Mouse (Mus musculus) midbrain, embryonic 10.5 days (tissue): Measurements from ENCODE around the gene Hspb8. TPM values are rescaled to one million over a fixed set of nuclear protein-coding genes. Genes with fewer than 3 reads are reported as not detected.
"Not testable (repeated sequence)": the region's sequence is repeated elsewhere in the genome, so short reads cannot be mapped to it uniquely, and the experiment has no call there.

Experiments
- DNase-seq: peaks from one replicate; pipeline ENCODE4 v3.0.0-alpha.2; 2017; ENCODE audit warnings: low spot score
- H3K27ac ChIP-seq: fragments of 300-500 bp; sonication (generic); replicated peaks from 2 replicates; pipeline ENCODE4 v1.5.1; 2016; ENCODE audit warnings: mild to moderate bottlenecking
- H3K27me3 ChIP-seq: fragments of 300-500 bp; sonication (generic); 2 replicates; pipeline ENCODE4 v1.6.1; 2016; ENCODE audit warnings: low read depth, mild to moderate bottlenecking; ENCODE audit not compliant: poor library complexity, severe bottlenecking
- H3K36me3 ChIP-seq: fragments of 300-500 bp; sonication (generic); 2 replicates; pipeline ENCODE4 v1.6.1; 2016; ENCODE audit warnings: mild to moderate bottlenecking, moderate library complexity
- H3K4me1 ChIP-seq: fragments of 300-500 bp; sonication (generic); 2 replicates; pipeline ENCODE4 v1.6.1; 2016
- H3K4me3 ChIP-seq: fragments of 300-500 bp; sonication (generic); 2 replicates; pipeline ENCODE4 v1.5.1; 2016; ENCODE audit warnings: mild to moderate bottlenecking, moderate library complexity
- H3K9me3 ChIP-seq: fragments of 300-500 bp; sonication (generic); replicated peaks from 2 replicates; pipeline ENCODE4 v1.6.1; 2016; ENCODE audit warnings: mild to moderate bottlenecking
- WGBS: fragments of 180-500 bp; shearing (Covaris S2); methylation state at CpG from one replicate; pipeline ENCODE4 v1.1.7; 2016; 5-methylcytosine and 5-hydroxymethylcytosine counted together
- polyA plus RNA-seq: library from polyadenylated mRNA; unstranded; fragments of >200 nt; fragmentation: Nextera tagmentation; extraction: Ambion mirVana; gene quantifications from 2 replicates; pipeline ENCODE4 v1.2.1, GENCODE M21; 2016

Hspb8 gene
- polyA plus RNA-seq, 1 experiment from 2014 or later = 6.9 TPM

DNA sequence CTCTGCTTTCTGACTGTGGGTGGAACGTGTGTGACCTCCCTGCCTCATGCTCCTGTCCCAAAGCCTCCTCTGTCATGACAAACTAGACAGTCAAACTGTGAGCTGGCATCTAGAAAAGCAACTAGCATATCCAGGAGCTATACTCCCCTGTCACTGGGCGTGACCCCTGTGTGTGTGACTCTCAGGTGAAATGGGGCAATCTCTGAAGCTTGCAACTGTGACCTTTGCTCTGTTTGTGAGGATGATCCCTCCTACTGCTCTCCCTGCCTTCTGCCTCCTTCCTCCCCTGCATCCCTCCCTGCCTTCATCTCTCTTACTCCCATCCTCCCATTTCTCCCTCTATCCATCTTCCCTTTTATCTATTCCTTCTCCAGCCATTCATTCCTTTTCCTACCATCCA is 18.6 kb downstream of the Hspb8 start:
- 87% methylated on average over 2 of the region's 2 CpGs for WGBS
- no peaks in the 10 kb centered on the region for H3K36me3 ChIP-seq
- DNase-seq = no peak
- peaks cover 33% of the 10 kb centered on the region for H3K4me1 ChIP-seq
- no peak overlapping the region for H3K4me3 ChIP-seq
- H3K9me3 ChIP-seq = no peaks in the 10 kb centered on the region
- H3K27me3 ChIP-seq = no peaks in the 10 kb centered on the region
- no peak overlapping the region for H3K27ac ChIP-seq

DNA sequence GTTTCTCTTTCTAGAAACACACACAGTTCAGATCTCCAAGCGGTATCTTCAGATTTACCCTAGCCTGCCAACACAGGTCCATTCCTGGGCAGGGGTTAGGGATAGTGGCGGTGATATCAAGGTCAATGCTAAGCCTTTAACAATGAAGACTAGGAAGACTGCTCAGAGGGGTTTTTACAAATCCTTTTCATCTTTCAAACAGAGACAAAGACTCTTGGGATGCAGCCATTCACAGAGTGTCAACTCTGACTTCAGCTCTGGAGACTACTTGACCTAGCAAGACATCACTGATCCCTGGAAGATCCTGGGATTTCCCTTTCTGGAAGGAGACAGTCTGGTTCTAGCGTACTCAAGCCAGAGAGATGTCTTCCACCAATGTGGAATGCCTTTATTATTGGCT is 21.9 kb downstream of the Hspb8 start:
- H3K9me3 ChIP-seq = no peaks in the 10 kb centered on the region
- no peak for DNase-seq
- H3K27me3 ChIP-seq = no peaks in the 10 kb centered on the region
- H3K4me1 ChIP-seq = peaks cover 13% of the 10 kb centered on the region
- no peaks in the 10 kb centered on the region for H3K36me3 ChIP-seq
- no peak overlapping the region for H3K4me3 ChIP-seq
- WGBS = 59% methylated on average over 3 of the region's 3 CpGs
- H3K27ac ChIP-seq = no peak overlapping the region

GRCm38 (mm10) chr5:116400042-116400730 is 22.5 kb downstream of the Hspb8 start:
- no peaks in the 10 kb centered on the region for H3K27me3 ChIP-seq
- no peaks in the 10 kb centered on the region for H3K9me3 ChIP-seq
- no peak overlapping the region for H3K4me3 ChIP-seq
- H3K36me3 ChIP-seq = no peaks in the 10 kb centered on the region
- no peak for DNase-seq
- 81% methylated on average over 8 of the region's 8 CpGs for WGBS
- H3K4me1 ChIP-seq = peaks cover 13% of the 10 kb centered on the region
- no peak overlapping the region for H3K27ac ChIP-seq

- Histone ChIP-seq H3K36me3 (no peaks in the 10 kb centered on the region), H3K4me1 (peaks cover 18% of the 10 kb centered on the region), H3K27me3 (no peaks in the 10 kb centered on the region), H3K4me3 (no peak overlapping the region), H3K9me3 (no peaks in the 10 kb centered on the region), H3K27ac (no peak overlapping the region)
- no peak for DNase-seq
- WGBS = 84% methylated on average over 5 of the region's 5 CpGs
Measured at GRCm38 (mm10) chr5:116396104-116396503, 26.6 kb downstream of the Hspb8 start.

DNA sequence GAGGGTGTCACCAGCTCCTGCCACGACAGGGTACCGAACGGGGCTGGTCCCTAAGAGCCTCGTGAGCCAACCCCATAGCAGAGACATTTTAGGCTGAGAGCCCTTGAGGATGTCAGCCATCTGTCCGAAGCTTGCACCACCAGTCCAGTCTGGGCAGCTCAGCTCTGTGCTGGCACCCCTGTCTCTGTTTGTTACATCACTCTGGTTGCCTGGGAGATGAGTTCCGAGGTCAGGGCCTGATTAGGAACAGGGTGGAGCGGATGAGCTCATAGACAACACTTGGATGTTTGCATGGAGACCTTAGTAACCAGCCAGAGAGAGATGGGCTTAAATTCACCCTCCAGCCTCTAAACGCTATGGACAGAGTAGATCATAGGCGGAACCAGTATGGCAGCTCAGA is 30.1 kb downstream of the Hspb8 start:
- peak; percentile 34 for DNase-seq
- Histone ChIP-seq H3K27me3 (no peaks in the 10 kb centered on the region), H3K4me3 (no peak overlapping the region), H3K9me3 (no peaks in the 10 kb centered on the region), H3K27ac (0 out of 2 replicates have a peak overlapping the region, but pooled peaks have one; percentile 25), H3K36me3 (no peaks in the 10 kb centered on the region), H3K4me1 (peaks cover 22% of the 10 kb centered on the region)
- 75% methylated on average over 9 of the region's 9 CpGs for WGBS

DNA sequence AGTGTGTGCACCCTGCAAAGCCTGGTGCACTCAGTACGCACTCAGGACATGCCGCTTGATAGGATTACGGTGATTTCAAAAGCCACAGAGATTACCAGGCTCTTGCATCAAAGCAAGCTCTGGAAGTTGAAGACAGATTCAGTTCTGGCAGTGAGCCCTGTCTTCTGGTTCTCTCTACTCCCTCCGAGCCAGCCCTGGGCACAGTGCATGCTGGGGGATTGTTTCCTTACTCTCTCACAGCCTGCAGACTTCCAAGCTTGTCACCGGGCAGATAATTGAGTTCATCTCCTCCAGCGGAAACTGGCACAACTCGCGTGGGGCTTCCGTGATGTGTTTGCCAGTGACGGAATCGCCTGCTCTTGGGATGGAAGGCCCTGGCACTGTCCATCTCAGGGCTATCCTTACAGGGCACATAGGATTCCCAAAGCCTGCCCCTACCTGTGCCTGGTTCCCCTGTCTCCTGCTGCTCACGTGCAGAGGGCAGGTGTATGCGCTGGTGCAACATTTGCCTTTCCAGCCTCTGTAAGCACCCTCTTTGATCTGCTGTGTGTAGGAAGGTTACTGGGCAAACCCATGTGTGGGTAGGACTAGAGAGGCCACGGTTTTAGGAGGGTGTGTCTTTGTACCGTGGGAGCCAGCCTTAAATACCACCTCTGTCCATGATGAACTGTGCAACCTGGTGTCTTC is 32.7 kb downstream of the Hspb8 start:
- Histone ChIP-seq H3K36me3 (no peaks in the 10 kb centered on the region), H3K9me3 (no peaks in the 10 kb centered on the region), H3K4me3 (no peak overlapping the region), H3K27me3 (no peaks in the 10 kb centered on the region), H3K4me1 (peaks cover 22% of the 10 kb centered on the region), H3K27ac (peak overlapping the region; percentile 34; the same call in 1 of the 2 replicates)
- DNase-seq = peak; percentile 41
- WGBS = 70% methylated on average over 15 of the region's 15 CpGs

GRCm38 (mm10) chr5:116389321-116389720 is 33.3 kb downstream of the Hspb8 start:
- no peaks in the 10 kb centered on the region for H3K36me3 ChIP-seq
- 0 out of 2 replicates have a peak overlapping the region, but pooled peaks have one; percentile 34 for H3K27ac ChIP-seq
- DNase-seq = no peak
- H3K27me3 ChIP-seq = no peaks in the 10 kb centered on the region
- H3K9me3 ChIP-seq = no peaks in the 10 kb centered on the region
- no peak overlapping the region for H3K4me3 ChIP-seq
- peaks cover 22% of the 10 kb centered on the region for H3K4me1 ChIP-seq
- 76% methylated on average over 4 of the region's 4 CpGs for WGBS

DNA sequence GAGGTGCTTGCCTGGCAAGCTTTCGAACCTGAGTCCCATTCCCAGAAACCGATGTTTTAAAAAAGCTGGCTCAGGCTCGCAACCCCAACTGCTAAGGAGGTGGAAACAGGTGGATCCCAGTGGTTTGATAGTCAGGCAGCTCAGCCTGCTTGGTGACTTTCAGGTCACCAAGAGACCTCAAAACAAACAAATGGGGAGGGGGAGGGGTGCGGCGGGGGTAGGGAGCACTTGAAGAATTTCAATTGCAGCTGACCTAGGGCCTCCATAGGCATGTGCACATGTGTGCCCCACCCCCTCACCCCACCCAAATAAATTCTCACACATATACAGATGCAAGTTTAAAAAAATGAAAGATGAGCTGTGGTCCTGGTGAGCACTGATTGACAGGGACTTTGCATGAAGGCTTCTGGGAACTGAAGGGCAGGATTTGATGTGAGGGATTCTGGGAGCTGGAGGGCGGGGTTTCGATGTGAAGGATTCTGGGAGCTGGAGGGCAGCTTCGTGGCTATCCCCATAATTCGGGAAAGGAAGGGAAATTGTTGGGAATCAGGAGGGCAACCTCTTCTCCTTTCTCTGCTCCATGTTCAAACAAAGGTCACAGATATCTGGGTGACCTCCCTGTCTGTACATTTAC is 35.2 kb downstream of the Hspb8 start:
- 87% methylated on average over 9 of the region's 9 CpGs for WGBS
- no peak overlapping the region for H3K4me3 ChIP-seq
- no peaks in the 10 kb centered on the region for H3K36me3 ChIP-seq
- peaks cover 16% of the 10 kb centered on the region for H3K4me1 ChIP-seq
- no peaks in the 10 kb centered on the region for H3K27me3 ChIP-seq
- no peaks in the 10 kb centered on the region for H3K9me3 ChIP-seq
- H3K27ac ChIP-seq = no peak overlapping the region
- DNase-seq = no peak

- WGBS = 47% methylated on average over 11 of the region's 11 CpGs
- H3K36me3 ChIP-seq = no peaks in the 10 kb centered on the region
- no peaks in the 10 kb centered on the region for H3K9me3 ChIP-seq
- H3K27ac ChIP-seq = no peak overlapping the region
- H3K4me3 ChIP-seq = no peak overlapping the region
- peaks cover 15% of the 10 kb centered on the region for H3K4me1 ChIP-seq
- no peaks in the 10 kb centered on the region for H3K27me3 ChIP-seq
- DNase-seq = peak; percentile 43
Measured at GRCm38 (mm10) chr5:116386020-116386419, 36.6 kb downstream of the Hspb8 start.

- H3K36me3 ChIP-seq, DNase-seq, H3K27ac ChIP-seq, H3K27me3 ChIP-seq, H3K9me3 ChIP-seq, H3K4me3 ChIP-seq, H3K4me1 ChIP-seq: not testable (repeated sequence)
- WGBS = 93% methylated on average over 7 of the region's 7 CpGs
Measured at GRCm38 (mm10) chr5:116382646-116383045, 40.0 kb downstream of the Hspb8 start.

DNA sequence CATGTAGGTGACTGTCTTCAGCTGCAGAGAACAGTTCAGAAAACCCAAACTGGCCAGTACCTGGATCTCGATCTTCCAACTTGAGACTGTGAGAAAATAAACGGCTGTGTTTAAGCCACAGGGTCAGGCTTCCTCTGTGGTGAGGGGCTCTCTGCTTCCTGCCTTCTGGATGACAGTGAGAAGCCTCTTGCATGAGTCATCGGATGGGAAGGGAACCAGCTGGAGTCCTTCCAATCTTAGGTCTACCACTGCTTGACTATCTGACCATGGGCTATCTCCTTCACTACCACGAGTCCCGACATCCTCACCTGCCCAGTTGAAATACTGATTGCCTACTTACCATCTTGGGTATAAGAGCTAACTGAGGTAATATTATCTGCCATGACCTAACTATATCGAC is 40.9 kb downstream of the Hspb8 start:
- 87% methylated on average over 6 of the region's 6 CpGs for WGBS
- Histone ChIP-seq H3K4me3 (no peak overlapping the region), H3K36me3 (no peaks in the 10 kb centered on the region), H3K27ac (no peak overlapping the region), H3K27me3 (no peaks in the 10 kb centered on the region), H3K9me3 (no peaks in the 10 kb centered on the region), H3K4me1 (no peaks in the 10 kb centered on the region)
- no peak for DNase-seq

DNA sequence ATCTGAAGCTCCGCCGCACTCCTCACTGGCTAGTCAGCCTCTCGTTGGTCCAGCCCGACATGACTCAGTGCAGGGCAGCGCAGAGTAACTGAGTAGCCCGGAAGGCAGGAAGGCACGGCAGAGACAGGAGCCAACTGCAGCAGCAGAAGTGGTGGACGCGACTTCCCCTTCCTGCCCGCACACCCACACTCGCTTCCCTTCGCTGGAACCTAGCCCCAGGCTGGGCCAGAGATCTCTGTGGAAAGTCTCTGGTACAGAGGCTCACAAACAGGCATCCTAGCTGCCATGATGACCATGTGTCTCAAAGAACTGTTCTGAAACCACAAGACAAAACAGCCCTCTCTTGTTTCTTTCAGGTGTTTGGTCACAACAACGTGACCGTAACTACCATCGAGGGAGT is 41.4 kb downstream of the Hspb8 start:
- no peaks in the 10 kb centered on the region for H3K27me3 ChIP-seq
- DNase-seq = no peak
- H3K9me3 ChIP-seq = no peaks in the 10 kb centered on the region
- H3K4me1 ChIP-seq = no peaks in the 10 kb centered on the region
- WGBS = 87% methylated on average over 15 of the region's 15 CpGs
- H3K36me3 ChIP-seq = no peaks in the 10 kb centered on the region
- H3K27ac ChIP-seq = 0 out of 2 replicates have a peak overlapping the region, but pooled peaks have one; percentile 5
- no peak overlapping the region for H3K4me3 ChIP-seq

DNA sequence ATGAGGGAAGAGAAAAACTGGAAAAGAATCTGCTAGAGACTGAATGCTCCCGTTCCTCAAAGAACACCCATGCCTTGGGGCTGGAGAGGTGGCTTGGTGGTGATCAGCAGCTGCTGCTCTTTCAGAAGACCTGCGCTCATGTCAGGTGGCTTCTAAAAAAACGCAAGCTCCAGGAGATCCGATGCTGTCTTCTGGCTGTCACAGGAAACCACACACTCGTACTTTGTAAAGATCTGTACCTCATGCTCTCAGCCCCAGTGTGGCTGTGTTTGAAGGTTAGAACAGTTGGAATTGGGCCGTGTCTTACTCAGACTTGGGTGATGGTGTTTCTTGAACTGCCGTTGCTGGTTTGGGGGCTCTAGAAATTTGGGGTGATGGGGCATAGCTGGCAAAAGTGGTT is 42.3 kb downstream of the Hspb8 start:
- no peaks in the 10 kb centered on the region for H3K9me3 ChIP-seq
- H3K36me3 ChIP-seq = no peaks in the 10 kb centered on the region
- H3K4me3 ChIP-seq = no peak overlapping the region
- DNase-seq = no peak
- WGBS = 91% methylated on average over 7 of the region's 7 CpGs
- no peaks in the 10 kb centered on the region for H3K4me1 ChIP-seq
- no peak overlapping the region for H3K27ac ChIP-seq
- H3K27me3 ChIP-seq = no peaks in the 10 kb centered on the region
